Mouse (Mus musculus) stomach, embryonic 16.5 days (tissue): ENCODE results near the gene Prkag2. TPM values are rescaled to one million over a fixed set of nuclear protein-coding genes. Genes with fewer than 3 reads are reported as not detected.

Experiments
- ATAC-seq: fragments of 200-750 bp; cut with Nextera tagmentation; 2 replicates; pipeline ENCODE4 v1.8.0; 2017; ENCODE audit warnings: moderate number of reproducible peaks, moderate TSS enrichment; ENCODE audit not compliant: insufficient read depth, low FRiP score
- H3K27ac ChIP-seq: fragments of 300-500 bp; sonication (generic); 2 replicates; pipeline ENCODE4 v1.5.1; 2014; ENCODE audit warnings: low read length
- H3K27me3 ChIP-seq: fragments of 300-500 bp; sonication (generic); 2 replicates; pipeline ENCODE4 v1.6.1; 2014; ENCODE audit warnings: low read length, control low read depth, mixed read lengths; ENCODE audit not compliant: control insufficient read depth, insufficient read depth
- H3K36me3 ChIP-seq: fragments of 300-500 bp; sonication (generic); 2 replicates; pipeline ENCODE4 v1.6.1; 2014; ENCODE audit warnings: low read length; ENCODE audit not compliant: control insufficient read depth, insufficient read depth
- H3K4me1 ChIP-seq: fragments of 300-500 bp; sonication (generic); 2 replicates; pipeline ENCODE4 v1.6.1; 2014; ENCODE audit warnings: low read length, control low read depth, mixed read lengths; ENCODE audit not compliant: control insufficient read depth, insufficient read depth
- H3K4me2 ChIP-seq: fragments of 300-500 bp; sonication (generic); 2 replicates; pipeline ENCODE4 v1.6.1; 2014; ENCODE audit warnings: low read depth, low read length, mixed read lengths
- H3K4me3 ChIP-seq: fragments of 300-500 bp; sonication (generic); replicated peaks from 2 replicates; pipeline ENCODE4 v1.5.1; 2014; ENCODE audit warnings: mild to moderate bottlenecking, low read length
- H3K9ac ChIP-seq: fragments of 300-500 bp; sonication (generic); 2 replicates; pipeline ENCODE4 v1.6.1; 2014; ENCODE audit warnings: low read length
- H3K9me3 ChIP-seq: fragments of 300-500 bp; sonication (generic); replicated peaks from 2 replicates; pipeline ENCODE4 v1.6.1; 2016; ENCODE audit warnings: low read length, control low read depth; ENCODE audit not compliant: control insufficient read depth
- WGBS: fragments of 180-500 bp; shearing (Covaris S2); extraction: QIAGEN DNeasy Blood & Tissue Kit; methylation state at CpG from one replicate; pipeline ENCODE4 v1.1.7; 2014; 5-methylcytosine and 5-hydroxymethylcytosine counted together
- polyA plus RNA-seq: library from polyadenylated mRNA; unstranded; fragments of >200 nt; fragmentation: Nextera tagmentation; extraction: Ambion mirVana; gene quantifications from 2 replicates; pipeline ENCODE4 v1.2.1, GENCODE M21; 2015

Gene Prkag2
- polyA plus RNA-seq, 1 experiment from 2014 or later = 42.5 TPM

GRCm38 (mm10) chr5:25030276-25030681 is 70.2 kb downstream of the Prkag2 start:
- peaks cover 16% of the 10 kb centered on the region for H3K4me1 ChIP-seq
- 17% methylated on average over 3 of the region's 3 CpGs for WGBS
- no peak overlapping the region for H3K4me3 ChIP-seq
- no peak overlapping the region for H3K4me2 ChIP-seq
- H3K27ac ChIP-seq = no peak overlapping the region
- H3K27me3 ChIP-seq = no peaks in the 10 kb centered on the region
- peak; percentile 82 for ATAC-seq
- no peaks in the 10 kb centered on the region for H3K9me3 ChIP-seq
- no peak overlapping the region for H3K9ac ChIP-seq
- no peaks in the 10 kb centered on the region for H3K36me3 ChIP-seq

GRCm38 (mm10) chr5:25027673-25028072 is 72.8 kb downstream of the Prkag2 start:
- Histone ChIP-seq H3K4me3 (no peak overlapping the region), H3K4me2 (no peak overlapping the region), H3K9ac (no peak overlapping the region), H3K27me3 (no peaks in the 10 kb centered on the region), H3K36me3 (no peaks in the 10 kb centered on the region), H3K9me3 (no peaks in the 10 kb centered on the region), H3K27ac (no peak overlapping the region), H3K4me1 (peaks cover 18% of the 10 kb centered on the region)
- no peak for ATAC-seq
- 78% methylated on average over 4 of the region's 4 CpGs for WGBS

GRCm38 (mm10) chr5:25025309-25026019 is 75.0 kb downstream of the Prkag2 start:
- Histone ChIP-seq H3K9ac (peak overlapping the region; percentile 44), H3K4me3 (no peak overlapping the region), H3K9me3 (no peaks in the 10 kb centered on the region), H3K4me1 (peaks cover 16% of the 10 kb centered on the region), H3K4me2 (no peak overlapping the region), H3K27ac (peak overlapping the region; percentile 50), H3K36me3 (no peaks in the 10 kb centered on the region), H3K27me3 (no peaks in the 10 kb centered on the region)
- ATAC-seq = peak; percentile 57; the same call in 1 of the 2 replicates
- 51% methylated on average over 12 of the region's 12 CpGs for WGBS

- H3K9ac ChIP-seq = no peak overlapping the region
- H3K27me3 ChIP-seq = no peaks in the 10 kb centered on the region
- 39% methylated on average over 4 of the region's 4 CpGs for WGBS
- H3K27ac ChIP-seq = no peak overlapping the region
- H3K4me2 ChIP-seq = no peak overlapping the region
- no peaks in the 10 kb centered on the region for H3K9me3 ChIP-seq
- H3K4me3 ChIP-seq = no peak overlapping the region
- peaks cover 9% of the 10 kb centered on the region for H3K4me1 ChIP-seq
- ATAC-seq = no peak
- no peaks in the 10 kb centered on the region for H3K36me3 ChIP-seq
Measured at GRCm38 (mm10) chr5:25022904-25023303, 77.5 kb downstream of the Prkag2 start.

GRCm38 (mm10) chr5:25019221-25019620 is 81.2 kb downstream of the Prkag2 start:
- Histone ChIP-seq H3K4me2 (no peak overlapping the region), H3K36me3 (no peaks in the 10 kb centered on the region), H3K4me1 (no peaks in the 10 kb centered on the region), H3K4me3 (no peak overlapping the region), H3K27me3 (no peaks in the 10 kb centered on the region), H3K9ac (no peak overlapping the region), H3K9me3 (no peaks in the 10 kb centered on the region), H3K27ac (no peak overlapping the region)
- ATAC-seq = no peak
- 45% methylated on average over 6 of the region's 6 CpGs for WGBS

- H3K4me2 ChIP-seq = no peak overlapping the region
- no peaks in the 10 kb centered on the region for H3K9me3 ChIP-seq
- WGBS = 68% methylated on average over 4 of the region's 4 CpGs
- H3K9ac ChIP-seq = no peak overlapping the region
- no peak overlapping the region for H3K4me3 ChIP-seq
- no peak for ATAC-seq
- no peaks in the 10 kb centered on the region for H3K27me3 ChIP-seq
- H3K36me3 ChIP-seq = no peaks in the 10 kb centered on the region
- peaks cover 20% of the 10 kb centered on the region for H3K4me1 ChIP-seq
- H3K27ac ChIP-seq = no peak overlapping the region
Measured at GRCm38 (mm10) chr5:25012134-25012533, 88.3 kb downstream of the Prkag2 start.

GRCm38 (mm10) chr5:25011019-25011485 is 89.4 kb downstream of the Prkag2 start:
- no peaks in the 10 kb centered on the region for H3K27me3 ChIP-seq
- peak; percentile 44 for ATAC-seq
- H3K9me3 ChIP-seq = no peaks in the 10 kb centered on the region
- peak overlapping the region; percentile 40; the same call in 1 of the 2 replicates for H3K9ac ChIP-seq
- H3K4me1 ChIP-seq = peaks cover 26% of the 10 kb centered on the region
- H3K4me3 ChIP-seq = no peak overlapping the region
- no peak overlapping the region for H3K27ac ChIP-seq
- 7% methylated on average over 8 of the region's 8 CpGs for WGBS
- peak overlapping the region; percentile 38 for H3K4me2 ChIP-seq
- H3K36me3 ChIP-seq = no peaks in the 10 kb centered on the region

GRCm38 (mm10) chr5:25010438-25010892 is 90.0 kb downstream of the Prkag2 start:
- peak overlapping the region; percentile 38; the same call in 1 of the 2 replicates for H3K4me2 ChIP-seq
- peak; percentile 59; the same call in 1 of the 2 replicates for ATAC-seq
- no peak overlapping the region for H3K4me3 ChIP-seq
- no peaks in the 10 kb centered on the region for H3K36me3 ChIP-seq
- H3K9me3 ChIP-seq = no peaks in the 10 kb centered on the region
- no peak overlapping the region; the same call in 1 of the 2 replicates for H3K9ac ChIP-seq
- H3K4me1 ChIP-seq = peaks cover 27% of the 10 kb centered on the region
- no peaks in the 10 kb centered on the region for H3K27me3 ChIP-seq
- WGBS = 4% methylated on average over 9 of the region's 9 CpGs
- peak overlapping the region; percentile 36; the same call in 1 of the 2 replicates for H3K27ac ChIP-seq

GRCm38 (mm10) chr5:25009770-25010169 is 90.7 kb downstream of the Prkag2 start:
- ATAC-seq = no peak
- H3K9me3 ChIP-seq = no peaks in the 10 kb centered on the region
- no peak overlapping the region for H3K9ac ChIP-seq
- no peaks in the 10 kb centered on the region for H3K36me3 ChIP-seq
- no peaks in the 10 kb centered on the region for H3K27me3 ChIP-seq
- no peak overlapping the region for H3K4me2 ChIP-seq
- WGBS = 66% methylated on average over 3 of the region's 3 CpGs
- H3K4me1 ChIP-seq = peaks cover 31% of the 10 kb centered on the region
- no peak overlapping the region for H3K4me3 ChIP-seq
- no peak overlapping the region for H3K27ac ChIP-seq
